Mouse (Mus musculus) kidney, adult 2 months (tissue): ENCODE measurements around the gene Icmt.

Experiments used
- CTCF ChIP-seq: fragments of 200-500 bp; conservative IDR thresholded peaks from 2 replicates; pipeline ENCODE4 v1.5.1; 2011; ENCODE audit warnings: low read depth, mild to moderate bottlenecking, control low read depth, low read length, moderate library complexity, mixed read lengths; ENCODE audit not compliant: insufficient read depth, insufficient read length
- POLR2A ChIP-seq: fragments of 200-500 bp; IDR thresholded peaks from one replicate; pipeline ENCODE4 v1.6.1; 2011; ENCODE audit warnings: low read depth, low read length, control low read depth

DNA sequence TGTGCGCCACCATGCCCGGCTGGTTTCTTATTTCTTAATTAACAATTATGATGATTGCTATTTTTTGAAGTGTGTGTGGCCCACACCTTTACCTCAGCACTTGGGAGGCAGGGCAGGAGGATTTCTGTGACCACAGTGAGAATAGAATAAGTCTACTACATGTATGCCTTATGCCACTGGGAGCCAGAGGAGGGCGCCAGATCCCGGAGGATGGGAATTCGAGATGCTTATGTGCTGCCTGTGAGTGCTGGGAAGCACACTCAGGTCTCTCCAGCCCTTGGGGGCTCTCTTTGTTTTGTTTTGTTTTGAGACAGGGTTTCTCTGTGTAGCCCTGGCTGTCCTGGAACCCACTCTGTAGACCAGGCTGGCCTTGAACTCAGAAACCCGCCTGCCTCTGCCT is 31.7 kb downstream of the Icmt start:
- peak; percentile 46 for TF ChIP-seq CTCF
- TF ChIP-seq POLR2A: no peak
